Mouse (Mus musculus): ENCODE measurements at regions not wholly inside any gene's neighbourhood (a gene's known extent, or its start where the extent isn't known, plus 50 kb on each side); places are given as distances from the start of the nearest gene placed in this dataset.

- in situ Hi-C loops (cut with MboI; ENCODE audit: unreplicated experiment in 2 of 2): no loop called here
Measured at GRCm38 (mm10) chr16:62681880-62682279, 104.7 kb downstream of the Nsun3 start.

GRCm38 (mm10) chr16:62676815-62677214, 109.8 kb downstream of the Nsun3 start:
- in situ Hi-C loops (cut with MboI; ENCODE audit: unreplicated experiment in 2 of 2): no loop called here

DNA sequence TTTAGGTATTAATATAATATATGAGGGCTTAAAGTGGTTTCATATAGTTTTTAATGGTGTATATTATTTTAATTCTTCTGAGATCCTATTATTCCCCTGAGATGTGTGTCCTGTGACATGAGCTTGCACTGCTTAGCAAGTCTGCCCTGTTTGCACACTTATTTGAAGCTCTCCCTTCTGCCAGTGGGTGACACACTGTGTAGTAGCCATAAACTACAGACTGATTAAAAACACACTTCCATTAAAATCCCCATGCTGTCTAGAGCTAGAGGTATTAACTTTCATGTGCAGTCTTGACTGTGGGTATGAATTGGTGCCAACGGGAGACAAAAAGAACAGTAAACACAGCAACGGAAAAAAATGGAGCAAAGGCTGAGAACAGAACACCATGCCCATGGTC, 129.2 kb downstream of the Nsun3 start:
- in situ Hi-C loops (cut with MboI; ENCODE audit: unreplicated experiment in 2 of 2): no loop called here

DNA sequence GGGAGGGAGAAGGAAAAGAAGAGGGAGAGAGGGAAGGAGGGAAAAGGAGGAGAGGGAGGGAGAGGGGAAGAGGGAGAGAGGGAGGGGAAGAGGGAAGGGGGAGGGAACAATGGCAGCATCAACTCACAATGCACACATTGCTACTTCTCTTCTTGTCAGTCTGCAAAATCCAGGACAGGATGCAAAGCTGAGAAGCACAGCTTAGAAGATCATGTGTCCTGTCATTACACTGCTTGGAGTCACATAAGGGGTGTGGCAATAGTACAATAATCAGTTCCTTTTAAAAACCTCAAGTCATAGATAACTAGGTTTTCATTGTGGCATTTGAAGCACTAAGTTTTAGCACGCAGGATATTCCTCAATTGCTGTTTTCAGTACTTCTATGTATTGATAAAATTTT, 132.2 kb downstream of the Nsun3 start:
- in situ Hi-C loops (cut with MboI; ENCODE audit: unreplicated experiment in 2 of 2): no loop called here

- in situ Hi-C loops (cut with MboI; ENCODE audit: unreplicated experiment in 2 of 2): no loop called here
Measured at GRCm38 (mm10) chr16:62653817-62654216, 132.8 kb downstream of the Nsun3 start.

DNA sequence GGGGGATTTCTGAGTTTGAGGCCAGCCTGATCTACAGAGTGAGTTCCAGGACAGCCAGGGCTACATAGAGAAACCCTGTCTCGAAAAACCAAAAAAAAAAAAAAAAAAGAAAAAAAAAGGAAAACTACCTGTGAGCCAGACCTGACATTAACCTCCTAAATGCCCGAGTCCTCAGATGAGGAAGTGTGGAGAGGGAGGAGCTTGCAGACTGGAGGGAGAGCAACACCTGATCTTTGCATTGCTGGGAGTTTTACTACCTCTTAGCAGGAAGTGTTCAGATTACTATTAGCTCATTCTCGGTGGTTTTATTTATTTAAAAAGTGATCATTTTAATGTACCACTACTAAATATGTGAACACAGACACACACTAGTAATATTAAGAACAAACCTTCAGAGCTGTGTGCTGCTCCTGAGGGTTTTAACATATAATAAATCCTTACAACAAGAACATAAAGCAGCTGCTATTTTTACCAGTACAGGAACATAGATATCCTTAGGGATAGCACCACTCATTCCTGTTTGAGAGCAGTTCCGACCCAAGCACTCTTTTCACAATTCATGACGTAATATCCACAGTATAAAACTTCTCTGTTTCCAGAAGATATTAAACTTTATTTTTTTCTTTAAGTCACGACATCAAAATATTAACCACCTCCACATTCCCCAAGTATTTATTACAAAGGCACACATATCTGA, 133.7 kb downstream of the Nsun3 start:
- in situ Hi-C loops (cut with MboI; ENCODE audit: unreplicated experiment in 2 of 2): no loop called here

- in situ Hi-C loops (cut with MboI; ENCODE audit: unreplicated experiment in 2 of 2): no loop called here
Measured at GRCm38 (mm10) chr16:62650856-62651255, 135.8 kb downstream of the Nsun3 start.

- in situ Hi-C loops (cut with MboI; ENCODE audit: unreplicated experiment in 2 of 2): no loop called here
Measured at GRCm38 (mm10) chr16:62648326-62648725, 138.3 kb downstream of the Nsun3 start.

- in situ Hi-C loops (cut with MboI; ENCODE audit: unreplicated experiment in 2 of 2): no loop called here
Measured at GRCm38 (mm10) chr16:62646113-62646512, 140.5 kb downstream of the Nsun3 start.

DNA sequence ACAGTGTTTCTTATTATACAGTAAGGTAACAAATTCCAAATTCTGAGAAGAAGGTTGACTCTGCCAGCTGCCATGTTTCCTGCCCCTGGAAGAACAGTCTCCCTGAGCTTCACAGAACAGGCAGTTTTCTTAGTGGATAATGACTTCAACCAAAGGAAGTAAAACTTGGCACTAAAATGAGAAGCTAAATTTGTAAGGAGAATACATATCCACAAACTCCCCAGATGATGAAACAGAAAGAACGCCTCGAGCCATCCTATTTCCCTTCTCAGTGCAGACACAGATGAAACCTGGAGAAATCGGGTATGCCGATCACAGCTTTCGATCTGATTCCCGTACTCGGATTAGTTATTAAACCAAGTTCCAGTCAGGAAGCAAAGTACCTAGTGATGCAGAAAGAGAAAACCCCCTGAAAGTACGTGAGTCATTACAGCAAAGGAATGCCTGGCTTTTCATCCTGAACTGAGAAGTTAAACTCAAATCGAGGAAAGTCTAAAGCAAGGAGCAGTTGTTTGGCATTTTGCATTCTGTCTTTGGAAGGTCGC, 143.7 kb downstream of the Nsun3 start:
- in situ Hi-C loops (cut with MboI; ENCODE audit: unreplicated experiment in 2 of 2): no loop called here

- in situ Hi-C loops (cut with MboI; ENCODE audit: unreplicated experiment in 2 of 2): no loop called here
Measured at GRCm38 (mm10) chr16:62623938-62624337, 162.7 kb downstream of the Nsun3 start.

DNA sequence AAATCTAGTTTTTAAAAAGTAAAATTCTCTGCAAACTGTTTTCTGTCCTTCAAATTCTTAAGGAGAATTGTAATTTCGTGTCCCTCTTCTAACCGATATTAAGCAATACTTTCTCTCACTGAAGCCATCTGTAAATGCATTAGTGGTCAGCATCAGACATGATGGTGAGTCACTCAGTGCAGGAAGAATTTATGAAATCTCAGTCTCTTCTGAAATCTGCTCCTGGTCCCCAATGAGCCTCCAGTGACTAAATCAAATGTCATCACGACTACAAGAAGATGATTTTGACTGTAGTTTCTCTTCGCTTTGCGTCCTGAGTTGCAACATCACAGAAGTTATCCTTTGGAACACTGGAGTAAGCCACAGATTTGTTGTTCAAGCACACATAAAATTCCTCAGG, 175.7 kb downstream of the Nsun3 start:
- in situ Hi-C loops (cut with MboI; ENCODE audit: unreplicated experiment in 2 of 2): no loop called here

- in situ Hi-C loops (cut with MboI; ENCODE audit: unreplicated experiment in 2 of 2): no loop called here
Measured at GRCm38 (mm10) chr16:62608617-62609016, 178.0 kb downstream of the Nsun3 start.

GRCm38 (mm10) chr16:62605920-62606319, 180.7 kb downstream of the Nsun3 start:
- in situ Hi-C loops (cut with MboI; ENCODE audit: unreplicated experiment in 2 of 2): no loop called here

DNA sequence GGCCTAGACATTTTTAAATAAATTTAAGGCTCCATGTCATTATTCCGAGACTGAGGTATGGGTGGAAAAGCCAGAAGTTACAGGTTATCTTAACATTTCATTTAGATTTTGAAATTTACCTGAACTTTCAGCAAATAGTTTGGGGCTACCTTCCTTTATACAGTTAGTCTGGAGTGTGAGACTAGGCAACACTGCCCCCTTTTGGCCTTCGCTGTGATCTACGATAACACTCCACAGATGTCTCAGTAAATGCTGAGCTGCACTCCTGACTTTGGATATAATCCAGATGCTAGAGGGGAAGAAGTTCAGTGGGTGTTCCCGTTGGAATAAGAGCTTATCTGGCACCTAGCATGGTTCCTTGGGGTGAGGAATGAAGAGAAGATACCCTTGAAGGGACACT, 224.6 kb downstream of the Nsun3 start:
- in situ Hi-C loops (cut with MboI; ENCODE audit: unreplicated experiment in 2 of 2): no loop called here

DNA sequence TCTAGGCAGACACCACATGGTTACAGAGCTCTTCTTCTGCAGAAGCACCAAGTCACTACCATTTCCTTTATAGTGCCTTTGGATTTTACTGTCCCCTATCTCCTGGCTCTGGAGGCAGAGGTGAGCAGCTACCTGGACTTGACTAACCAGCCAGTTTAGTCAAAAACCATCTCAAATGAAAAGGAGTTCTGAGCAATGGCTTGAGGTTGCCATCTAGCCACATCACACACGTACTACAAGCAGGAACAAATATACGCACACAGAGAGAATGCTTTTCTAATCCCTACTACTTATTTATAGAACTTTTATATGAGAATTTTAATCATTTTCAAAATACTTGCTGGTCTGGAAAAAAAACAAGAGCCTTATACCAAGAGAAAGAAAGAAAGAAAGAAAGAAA, 243.5 kb downstream of the Nsun3 start:
- in situ Hi-C loops (cut with MboI; ENCODE audit: unreplicated experiment in 2 of 2): no loop called here

GRCm38 (mm10) chr16:62537730-62538479, 248.7 kb downstream of the Nsun3 start:
- in situ Hi-C loops (cut with MboI; ENCODE audit: unreplicated experiment in 2 of 2): no loop called here

- in situ Hi-C loops (cut with MboI; ENCODE audit: unreplicated experiment in 2 of 2): loop anchor here in 1 of 2 experiments (5.0 kb wide), 1 partner anchor 323 kb away; no protein-coding TSS in a partner anchor
Measured at GRCm38 (mm10) chr16:62509321-62509720, 277.3 kb downstream of the Nsun3 start.

GRCm38 (mm10) chr16:62506725-62507482, 279.7 kb downstream of the Nsun3 start:
- in situ Hi-C loops (cut with MboI; ENCODE audit: unreplicated experiment in 2 of 2): loop anchor here in 1 of 2 experiments (5.0 kb wide), 1 partner anchor 325 kb away; no protein-coding TSS in a partner anchor

- in situ Hi-C loops (cut with MboI; ENCODE audit: unreplicated experiment in 2 of 2): no loop called here
Measured at GRCm38 (mm10) chr16:62500870-62501269, 285.7 kb downstream of the Nsun3 start.

DNA sequence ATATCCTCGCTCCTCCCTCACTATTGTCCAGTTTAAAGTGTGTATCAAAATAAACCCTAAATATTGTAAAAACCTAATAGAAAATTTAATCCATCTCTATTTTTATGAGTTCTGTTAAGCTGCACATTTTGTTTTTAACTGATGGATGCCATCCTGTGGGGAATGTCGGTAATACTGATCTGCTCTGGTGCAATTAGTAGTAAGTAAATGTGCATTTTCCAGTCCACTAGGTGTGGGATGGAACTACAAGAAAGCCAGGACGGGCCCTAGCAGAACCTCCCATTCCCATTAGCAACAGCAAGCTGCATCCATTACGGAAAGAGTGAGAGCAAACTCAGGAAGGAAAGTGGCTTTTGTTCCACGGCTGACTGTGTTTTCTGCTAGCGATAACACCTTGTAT, 286.3 kb downstream of the Nsun3 start:
- in situ Hi-C loops (cut with MboI; ENCODE audit: unreplicated experiment in 2 of 2): no loop called here

All from v-Abl transformed pro-B cells (cell line).